Mouse (Mus musculus): ENCODE results near the gene Cmss1.

Cmss1 gene

GRCm38 (mm10) chr16:57471071-57471470 lies 135.6 kb downstream of the Cmss1 start:
- no peak for DNase-seq (ENCODE audit: low read depth)

GRCm38 (mm10) chr16:57470286-57470830 lies 136.3 kb downstream of the Cmss1 start:
- DNase-seq (ENCODE audit: low read depth) = no peak

GRCm38 (mm10) chr16:57469869-57470268 lies 136.8 kb downstream of the Cmss1 start:
- DNase-seq (ENCODE audit: low read depth) = no peak

GRCm38 (mm10) chr16:57469301-57469700 lies 137.4 kb downstream of the Cmss1 start:
- no peak for DNase-seq (ENCODE audit: low read depth)

- no peak for DNase-seq (ENCODE audit: low read depth)
Measured at GRCm38 (mm10) chr16:57465386-57465913, 141.2 kb downstream of the Cmss1 start.

- DNase-seq (ENCODE audit: low read depth) = no peak
Measured at GRCm38 (mm10) chr16:57456003-57456402, 150.7 kb downstream of the Cmss1 start.

- no peak for DNase-seq (ENCODE audit: low read depth)
Measured at GRCm38 (mm10) chr16:57455573-57455972, 151.1 kb downstream of the Cmss1 start.

- DNase-seq (ENCODE audit: low read depth) = no peak
Measured at GRCm38 (mm10) chr16:57454106-57454763, 152.4 kb downstream of the Cmss1 start.

- DNase-seq (ENCODE audit: low read depth) = no peak
Measured at GRCm38 (mm10) chr16:57453009-57453408, 153.7 kb downstream of the Cmss1 start.

- DNase-seq (ENCODE audit: low read depth) = no peak
Measured at GRCm38 (mm10) chr16:57445096-57446094, 161.3 kb downstream of the Cmss1 start.

- DNase-seq (ENCODE audit: low read depth) = no peak
Measured at GRCm38 (mm10) chr16:57440706-57441437, 165.8 kb downstream of the Cmss1 start.

- no peak for DNase-seq (ENCODE audit: low read depth)
Measured at GRCm38 (mm10) chr16:57439206-57439605, 167.5 kb downstream of the Cmss1 start.

- no peak for DNase-seq (ENCODE audit: low read depth)
Measured at GRCm38 (mm10) chr16:57438288-57438685, 168.4 kb downstream of the Cmss1 start.

GRCm38 (mm10) chr16:57437523-57438287 lies 169.0 kb downstream of the Cmss1 start:
- no peak for DNase-seq (ENCODE audit: low read depth)

GRCm38 (mm10) chr16:57434640-57435039 lies 172.0 kb downstream of the Cmss1 start:
- no peak for DNase-seq (ENCODE audit: low read depth)

GRCm38 (mm10) chr16:57433671-57434070 lies 173.0 kb downstream of the Cmss1 start:
- DNase-seq (ENCODE audit: low read depth) = no peak

- no peak for DNase-seq (ENCODE audit: low read depth)
Measured at GRCm38 (mm10) chr16:57433173-57433572, 173.5 kb downstream of the Cmss1 start.

- DNase-seq (ENCODE audit: low read depth) = no peak
Measured at GRCm38 (mm10) chr16:57431294-57431693, 175.4 kb downstream of the Cmss1 start.

GRCm38 (mm10) chr16:57428977-57429376 lies 177.7 kb downstream of the Cmss1 start:
- no peak for DNase-seq (ENCODE audit: low read depth)

- DNase-seq (ENCODE audit: low read depth) = no peak
Measured at GRCm38 (mm10) chr16:57427516-57428285, 179.0 kb downstream of the Cmss1 start.
